Mouse (Mus musculus) liver, embryonic 14.5 days (tissue): ENCODE measurements around the gene Nexn.

Source experiments
- CTCF ChIP-seq: IDR thresholded peaks from 2 replicates; pipeline ENCODE4 v1.5.1; 2016; ENCODE audit warnings: antibody characterized with exemption, low read depth, control low read depth
- EP300 ChIP-seq: IDR thresholded peaks from 2 replicates; pipeline ENCODE4 v1.6.1; 2016; ENCODE audit warnings: antibody characterized with exemption, low read depth

GRCm38 (mm10) chr3:152284759-152285158, 18.6 kb upstream of the Nexn start:
- no peak for TF ChIP-seq EP300
- TF ChIP-seq CTCF: no peak
